Mouse (Mus musculus): ENCODE results near the gene Cgrrf1.

GRCm38 (mm10) chr14:46902498-46903087 is 70.7 kb downstream of the Cgrrf1 start:
- TF ChIP-seq POLR2A (IDR thresholded peaks at IDR 0.05; ENCODE audit: control insufficient read depth, extremely low read depth, insufficient read depth, low read length, poor library complexity) = no peak
- TF ChIP-seq CTCF (IDR thresholded peaks at IDR 0.05; ENCODE audit: borderline replicate concordance, control insufficient read depth, extremely low read depth, insufficient read depth, low read length, poor library complexity) = no peak

Data from thymus, adult 2 months (tissue).